Mouse (Mus musculus) MEL (cell line): ENCODE measurements around the gene Csnk1e.

Source experiments
- CTCF ChIP-seq, 3 experiments: IDR thresholded peaks in 2 of 3; conservative IDR thresholded peaks in 1 of 3; 2 replicates each; pipeline ENCODE4 v1.5.1; 2011 to 2012; ENCODE audit warnings: low read length in 3 of 3, low read depth in 2 of 3, mild to moderate bottlenecking in 2 of 3, improper control_type of control experiment in 1 of 3, inconsistent platforms in 1 of 3, mixed read lengths in 1 of 3, moderate library complexity in 1 of 3; ENCODE audit not compliant: control insufficient read depth in 1 of 3, insufficient read depth in 1 of 3, poor library complexity in 1 of 3, severe bottlenecking in 1 of 3
- ELF1 ChIP-seq: IDR thresholded peaks from 2 replicates; pipeline ENCODE4 v1.6.1; 2014; ENCODE audit warnings: low read depth, mild to moderate bottlenecking, inconsistent platforms, low read length, improper control_type of control experiment, moderate library complexity
- EP300 ChIP-seq, 2 experiments: IDR thresholded peaks; 2 replicates each; pipeline ENCODE4 v1.6.1; 2011; ENCODE audit warnings: improper control_type of control experiment in 2 of 2, low read length in 2 of 2, low read depth in 1 of 2, mild to moderate bottlenecking in 1 of 2

DNA sequence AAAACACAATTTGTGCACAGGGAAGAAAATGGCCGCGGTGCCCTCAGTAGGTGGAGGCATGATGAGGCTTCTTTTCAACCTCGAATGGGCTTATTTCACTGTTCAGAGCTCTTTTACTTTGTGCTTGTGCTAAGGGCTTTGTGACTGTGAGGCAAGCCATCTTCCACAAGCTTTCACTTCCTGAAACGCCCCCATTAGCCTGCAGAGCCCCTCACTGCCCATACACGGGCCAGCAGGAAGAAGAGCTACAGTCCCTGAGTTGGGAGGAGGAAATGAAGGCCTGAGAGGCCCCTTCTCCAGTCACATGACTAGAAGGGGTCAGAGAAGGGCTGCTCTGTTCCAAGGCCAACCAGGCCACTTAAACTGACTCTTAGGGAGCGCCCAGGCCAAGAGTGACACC, 1.2 kb upstream of the Csnk1e start:
- no peak for TF ChIP-seq CTCF (IDR thresholded peaks at IDR 0.05 in 2 of 3, conservative IDR thresholded peaks at IDR 0.05 in 1 of 3; ENCODE audit: control insufficient read depth in 1 of 3, insufficient read depth in 1 of 3, low read depth in 2 of 3, low read length in 3 of 3, poor library complexity in 1 of 3, severe bottlenecking in 1 of 3)
- no peak for TF ChIP-seq ELF1
- no peak for TF ChIP-seq EP300 (IDR thresholded peaks at IDR 0.05; ENCODE audit: low read depth in 1 of 2, low read length in 2 of 2)
